Mouse (Mus musculus): ENCODE results near the gene Tstd2.

Tstd2 gene

GRCm38 (mm10) chr4:46086718-46087426 is 51.6 kb downstream of the Tstd2 start:
- no peak for ATAC-seq (ENCODE audit: insufficient number of reproducible peaks, low FRiP score, low TSS enrichment)

- peak; percentile 62 for ATAC-seq (ENCODE audit: insufficient number of reproducible peaks, low FRiP score, low TSS enrichment)
Measured at GRCm38 (mm10) chr4:46085223-46085811, 53.2 kb downstream of the Tstd2 start.

- no peak for ATAC-seq (ENCODE audit: insufficient number of reproducible peaks, low FRiP score, low TSS enrichment)
Measured at GRCm38 (mm10) chr4:46084416-46085172, 53.9 kb downstream of the Tstd2 start.

DNA sequence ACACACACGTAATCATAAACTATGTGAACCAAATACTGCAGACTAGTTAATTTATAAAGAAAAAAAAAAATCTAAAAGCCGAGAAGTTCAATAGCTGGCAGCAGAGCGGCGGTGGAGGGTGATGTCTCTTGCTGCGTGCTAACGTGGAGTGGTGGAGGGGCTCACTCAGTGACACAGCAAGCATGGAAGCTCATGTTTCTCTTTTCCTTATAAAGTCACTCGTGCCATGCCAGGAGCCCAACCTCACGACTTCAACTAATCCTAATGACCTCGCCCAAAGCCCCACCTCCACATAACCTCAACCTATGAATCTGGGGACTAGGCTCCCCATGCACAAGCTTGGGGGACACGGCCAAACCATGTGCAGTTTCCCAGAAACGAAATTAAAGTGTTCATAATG is 55.9 kb downstream of the Tstd2 start:
- ATAC-seq (ENCODE audit: insufficient number of reproducible peaks, low FRiP score, low TSS enrichment) = no peak

- no peak for ATAC-seq (ENCODE audit: insufficient number of reproducible peaks, low FRiP score, low TSS enrichment)
Measured at GRCm38 (mm10) chr4:46080261-46080660, 58.2 kb downstream of the Tstd2 start.

DNA sequence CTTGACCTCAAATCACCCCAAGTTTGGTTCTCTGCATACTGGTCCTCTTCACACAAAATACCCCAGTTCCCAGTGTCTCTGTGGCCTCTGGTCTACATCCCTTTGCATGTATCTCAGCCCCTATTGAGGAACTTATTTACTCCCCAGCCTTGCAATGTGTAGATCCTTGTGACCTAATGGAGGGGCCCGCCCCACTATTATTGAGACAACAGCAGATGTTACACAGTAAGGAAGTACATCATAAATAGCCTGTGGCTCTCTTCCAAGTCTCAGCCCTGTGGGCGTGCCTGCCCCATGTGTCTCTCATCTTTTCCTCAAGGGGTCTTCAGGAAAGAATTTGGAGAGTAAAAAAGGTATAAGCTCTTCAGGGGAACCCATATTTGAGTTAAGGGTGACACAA is 61.6 kb downstream of the Tstd2 start:
- ATAC-seq (ENCODE audit: insufficient number of reproducible peaks, low FRiP score, low TSS enrichment) = no peak

GRCm38 (mm10) chr4:46075664-46076063 is 62.8 kb downstream of the Tstd2 start:
- ATAC-seq (ENCODE audit: insufficient number of reproducible peaks, low FRiP score, low TSS enrichment) = no peak

- ATAC-seq (ENCODE audit: insufficient number of reproducible peaks, low FRiP score, low TSS enrichment) = 0 out of 2 replicates have a peak, but pooled peaks have one; percentile 33
Measured at GRCm38 (mm10) chr4:46073736-46074135, 64.8 kb downstream of the Tstd2 start.

GRCm38 (mm10) chr4:46072631-46073030 is 65.9 kb downstream of the Tstd2 start:
- ATAC-seq (ENCODE audit: insufficient number of reproducible peaks, low FRiP score, low TSS enrichment) = no peak

GRCm38 (mm10) chr4:46069851-46070482 is 68.5 kb downstream of the Tstd2 start:
- ATAC-seq (ENCODE audit: insufficient number of reproducible peaks, low FRiP score, low TSS enrichment) = peak; percentile 51; the same call in 1 of the 2 replicates

DNA sequence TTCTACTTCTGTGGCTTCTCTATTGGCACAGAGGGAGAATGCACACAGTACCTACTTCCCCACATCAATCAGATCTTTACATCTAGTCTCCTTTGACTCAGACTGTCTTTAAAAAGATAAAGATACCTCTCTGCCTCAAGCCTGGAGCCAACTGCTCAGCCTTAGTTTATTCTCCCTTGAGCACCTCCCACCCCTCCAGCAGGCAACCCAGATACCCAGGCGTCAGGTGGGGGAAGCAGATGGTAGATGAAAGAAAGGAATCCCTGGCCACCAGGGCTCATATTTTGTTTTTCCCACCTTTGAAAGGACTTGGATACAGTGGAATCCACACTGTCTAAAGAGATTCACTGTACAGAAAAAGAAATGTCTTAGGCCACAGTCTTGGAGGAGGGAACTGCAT is 69.9 kb downstream of the Tstd2 start:
- ATAC-seq (ENCODE audit: insufficient number of reproducible peaks, low FRiP score, low TSS enrichment) = no peak

DNA sequence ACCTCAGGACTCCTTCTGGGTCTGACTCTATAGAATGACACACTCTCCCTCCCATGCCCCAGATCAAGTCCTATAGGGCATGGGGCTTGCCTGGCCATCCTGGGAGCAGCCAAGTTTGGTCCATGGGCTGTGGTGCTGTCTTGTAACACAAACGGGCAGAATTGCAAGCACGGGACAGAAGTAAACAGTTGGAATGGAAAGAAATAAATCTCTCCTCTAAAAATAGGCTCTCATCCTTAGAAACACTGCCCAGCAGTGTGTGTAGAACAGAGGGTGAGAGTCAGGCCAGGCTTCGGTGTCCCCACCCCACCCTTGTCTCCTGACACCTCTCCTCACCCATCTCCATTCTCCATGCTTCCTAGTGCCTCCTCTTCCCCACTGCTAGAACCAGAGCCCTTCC is 70.4 kb downstream of the Tstd2 start:
- no peak for ATAC-seq (ENCODE audit: insufficient number of reproducible peaks, low FRiP score, low TSS enrichment)

GRCm38 (mm10) chr4:46065695-46066340 is 72.7 kb downstream of the Tstd2 start:
- no peak for ATAC-seq (ENCODE audit: insufficient number of reproducible peaks, low FRiP score, low TSS enrichment)

- ATAC-seq (ENCODE audit: insufficient number of reproducible peaks, low FRiP score, low TSS enrichment) = no peak
Measured at GRCm38 (mm10) chr4:46064961-46065360, 73.5 kb downstream of the Tstd2 start.

Measured in cerebellum, adult (tissue).